Mouse (Mus musculus) midbrain, postnatal 0 days (tissue): ENCODE data around the gene Zfyve9. TPM values are rescaled to one million over a fixed set of nuclear protein-coding genes. Genes with fewer than 3 reads are reported as not detected.

Source experiments
- ATAC-seq: fragments of 200-750 bp; cut with Nextera tagmentation; 2 replicates; pipeline ENCODE4 v1.8.0; 2017; ENCODE audit warnings: moderate number of reproducible peaks, mild to moderate bottlenecking, moderate TSS enrichment, moderate library complexity; ENCODE audit not compliant: low FRiP score
- DNase-seq: peaks from one replicate; pipeline ENCODE4 v3.0.0-alpha.2; 2015; ENCODE audit warnings: low spot score
- H3K27ac ChIP-seq: fragments of 300-500 bp; sonication (generic); 2 replicates; pipeline ENCODE4 v1.5.1; 2014; ENCODE audit warnings: low read depth, mild to moderate bottlenecking, low read length, mixed read lengths
- H3K27me3 ChIP-seq: fragments of 300-500 bp; sonication (generic); 2 replicates; pipeline ENCODE4 v1.6.1; 2014; ENCODE audit warnings: low read length, control low read depth, mixed read lengths; ENCODE audit not compliant: insufficient read depth
- H3K36me3 ChIP-seq: fragments of 300-500 bp; sonication (generic); 2 replicates; pipeline ENCODE4 v1.6.1; 2014; ENCODE audit warnings: low read length, control low read depth, mixed read lengths; ENCODE audit not compliant: insufficient read depth
- H3K4me1 ChIP-seq: fragments of 300-500 bp; sonication (generic); 2 replicates; pipeline ENCODE4 v1.6.1; 2014; ENCODE audit warnings: mild to moderate bottlenecking, control low read depth, antibody characterized with exemption, low read length, mixed read lengths; ENCODE audit not compliant: insufficient read depth
- H3K4me2 ChIP-seq: fragments of 300-500 bp; sonication (generic); 2 replicates; pipeline ENCODE4 v1.6.1; 2014; ENCODE audit warnings: low read depth, mild to moderate bottlenecking, low read length, mixed read lengths; ENCODE audit not compliant: poor library complexity, severe bottlenecking
- H3K4me3 ChIP-seq: fragments of 300-500 bp; sonication (generic); 2 replicates; pipeline ENCODE4 v1.5.1; 2014; ENCODE audit warnings: low read depth, mild to moderate bottlenecking, low read length, moderate library complexity
- H3K9ac ChIP-seq: fragments of 300-500 bp; sonication (generic); replicated peaks from 2 replicates; pipeline ENCODE4 v1.6.1; 2014; ENCODE audit warnings: mild to moderate bottlenecking, low read length, moderate library complexity, mixed read lengths; ENCODE audit not compliant: poor library complexity, severe bottlenecking
- H3K9me3 ChIP-seq: fragments of 300-500 bp; sonication (generic); 2 replicates; pipeline ENCODE4 v1.6.1; 2016; ENCODE audit warnings: low read length, control low read depth
- CTCF ChIP-seq: IDR thresholded peaks from 2 replicates; pipeline ENCODE4 v1.5.1; 2016; ENCODE audit warnings: antibody characterized with exemption, mild to moderate bottlenecking
- WGBS: fragments of 180-500 bp; shearing (Covaris S2); extraction: QIAGEN DNeasy Blood & Tissue Kit; methylation state at CpG from one replicate; pipeline ENCODE4 v1.1.7; 2014; 5-methylcytosine and 5-hydroxymethylcytosine counted together
- polyA plus RNA-seq: library from polyadenylated mRNA; unstranded; fragments of >200 nt; fragmentation: Nextera tagmentation; extraction: Ambion mirVana; gene quantifications from 2 replicates; pipeline ENCODE4 v1.2.1, GENCODE M21; 2015
- total RNA-seq: library from RNA; depleted of rRNA; stranded (reverse); fragments of >200 nt; gene quantifications from 2 replicates; pipeline ENCODE4 v1.2.3, GENCODE M21; 2014

Gene Zfyve9
- total and polyA plus RNA-seq, 2 experiments from 2014 or later, result 9.1 to 29.9 TPM

GRCm38 (mm10) chr4:108782421-108783085 is 2.0 kb upstream of the Zfyve9 start:
- Histone ChIP-seq H3K27me3 (no peaks in the 10 kb centered on the region), H3K9ac (no peak overlapping the region), H3K4me1 (no peaks in the 10 kb centered on the region), H3K9me3 (no peaks in the 10 kb centered on the region), H3K27ac (no peak overlapping the region), H3K36me3 (no peaks in the 10 kb centered on the region), H3K4me2 (no peak overlapping the region), H3K4me3 (no peak overlapping the region)
- 29% methylated on average over 8 of the region's 8 CpGs for WGBS
- DNase-seq (no peak), ATAC-seq (no peak)
- TF ChIP-seq CTCF, result no peak

DNA sequence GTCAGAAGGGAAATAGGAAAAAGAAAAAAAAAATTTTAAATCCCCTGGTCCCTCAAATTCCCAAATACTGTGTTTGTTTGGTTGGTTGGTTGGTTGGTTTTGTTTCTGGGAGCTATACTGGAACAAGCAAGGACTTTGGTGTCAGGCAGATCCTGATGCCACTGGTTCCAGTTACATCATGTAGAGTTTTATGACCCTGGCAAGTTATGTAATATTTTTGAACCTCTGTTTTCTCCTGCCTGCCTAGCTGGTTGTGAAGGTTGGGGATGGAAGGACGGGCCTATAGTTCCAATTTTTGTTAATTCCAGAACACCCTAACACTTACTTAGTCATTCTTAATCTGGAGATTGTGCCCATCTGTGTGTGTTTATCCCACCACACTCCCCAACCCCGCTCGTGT is 998 bp upstream of the Zfyve9 start:
- no peak for TF ChIP-seq CTCF
- no peaks in the 10 kb centered on the region for H3K9me3 ChIP-seq
- peak overlapping the region; percentile 70 for H3K4me2 ChIP-seq
- DNase-seq, result no peak
- peak overlapping the region; percentile 97 for H3K4me3 ChIP-seq
- H3K27ac ChIP-seq, result no peak overlapping the region
- H3K36me3 ChIP-seq, result no peaks in the 10 kb centered on the region
- H3K9ac ChIP-seq, result no peak overlapping the region
- H3K4me1 ChIP-seq, result no peaks in the 10 kb centered on the region
- ATAC-seq, result no peak
- no peaks in the 10 kb centered on the region for H3K27me3 ChIP-seq
- 55% methylated on average over 3 of the region's 3 CpGs for WGBS

DNA sequence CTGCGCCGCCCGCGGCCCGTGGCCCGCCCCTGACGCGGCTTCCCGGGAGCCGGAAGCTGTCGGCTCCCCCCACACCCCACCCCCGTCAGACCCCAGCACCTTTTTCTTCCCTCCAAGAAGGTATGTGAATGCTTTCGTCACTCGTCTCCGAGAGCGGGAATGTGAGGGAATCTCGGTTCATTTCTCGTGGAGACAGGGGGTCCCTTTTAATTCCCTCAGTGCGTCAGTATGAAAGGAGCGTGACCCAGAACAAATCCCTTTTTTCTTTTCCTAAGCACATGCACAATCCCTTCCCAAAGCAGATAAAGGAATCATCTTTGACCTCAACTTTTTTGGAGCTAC is 237 bp upstream of the Zfyve9 start:
- H3K27me3 ChIP-seq, result no peaks in the 10 kb centered on the region
- peak overlapping the region; percentile 99 for H3K9ac ChIP-seq
- no peak for TF ChIP-seq CTCF
- no peaks in the 10 kb centered on the region for H3K9me3 ChIP-seq
- no peaks in the 10 kb centered on the region for H3K4me1 ChIP-seq
- ATAC-seq, result no peak; the same call in 1 of the 2 replicates
- H3K4me3 ChIP-seq, result peak overlapping the region; percentile 97
- WGBS, result 0% methylated on average over 19 of the region's 20 CpGs
- no peak for DNase-seq
- no peaks in the 10 kb centered on the region for H3K36me3 ChIP-seq
- H3K4me2 ChIP-seq, result peak overlapping the region; percentile 70
- peak overlapping the region; percentile 94 for H3K27ac ChIP-seq

DNA sequence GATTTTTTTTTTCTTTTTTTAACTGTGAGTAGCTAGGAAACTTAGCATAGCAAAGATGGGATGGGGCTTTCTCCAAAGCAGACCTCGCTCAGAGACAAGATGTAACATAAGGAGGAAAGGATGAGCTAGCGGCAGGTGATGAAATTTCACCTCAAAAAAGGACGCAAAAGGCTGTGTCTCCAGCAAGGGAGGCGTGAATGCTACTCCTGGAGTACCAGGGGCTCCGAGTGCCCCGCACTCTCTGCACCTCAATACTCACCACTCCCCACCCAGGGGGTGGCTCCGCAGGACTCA is 888 bp downstream of the Zfyve9 start:
- 0% methylated on average over 7 of the region's 7 CpGs for WGBS
- Histone ChIP-seq H3K4me3 (peak overlapping the region; percentile 97), H3K36me3 (no peaks in the 10 kb centered on the region), H3K4me1 (no peaks in the 10 kb centered on the region), H3K27ac (peak overlapping the region; percentile 94), H3K9ac (peak overlapping the region; percentile 99), H3K9me3 (no peaks in the 10 kb centered on the region), H3K4me2 (peak overlapping the region; percentile 70), H3K27me3 (no peaks in the 10 kb centered on the region)
- DNase-seq, result peak; percentile 62
- peak; percentile 43 for TF ChIP-seq CTCF
- peak; percentile 67 for ATAC-seq

GRCm38 (mm10) chr4:108768527-108768926 is 12.1 kb downstream of the Zfyve9 start:
- Histone ChIP-seq H3K27me3 (no peaks in the 10 kb centered on the region), H3K9ac (no peak overlapping the region), H3K4me2 (no peak overlapping the region), H3K36me3 (no peaks in the 10 kb centered on the region), H3K4me3 (no peak overlapping the region), H3K27ac (no peak overlapping the region), H3K9me3 (no peaks in the 10 kb centered on the region), H3K4me1 (no peaks in the 10 kb centered on the region)
- TF ChIP-seq CTCF, result no peak
- no peak for DNase-seq
- ATAC-seq, result no peak

GRCm38 (mm10) chr4:108759583-108759982 is 21.0 kb downstream of the Zfyve9 start:
- DNase-seq, result no peak
- Histone ChIP-seq H3K9me3 (no peaks in the 10 kb centered on the region), H3K9ac (no peak overlapping the region), H3K4me3 (no peak overlapping the region), H3K36me3 (no peaks in the 10 kb centered on the region), H3K4me1 (no peaks in the 10 kb centered on the region), H3K27me3 (no peaks in the 10 kb centered on the region), H3K27ac (no peak overlapping the region), H3K4me2 (no peak overlapping the region)
- WGBS, result 96% methylated on average over 3 of the region's 3 CpGs
- TF ChIP-seq CTCF, result no peak
- no peak for ATAC-seq
